Mouse (Mus musculus): ENCODE results near the gene Acoxl. TPM values are rescaled to one million over a fixed set of nuclear protein-coding genes. Genes with fewer than 3 reads are reported as not detected.

The Acoxl gene
- total RNA-seq (2021): not detected

DNA sequence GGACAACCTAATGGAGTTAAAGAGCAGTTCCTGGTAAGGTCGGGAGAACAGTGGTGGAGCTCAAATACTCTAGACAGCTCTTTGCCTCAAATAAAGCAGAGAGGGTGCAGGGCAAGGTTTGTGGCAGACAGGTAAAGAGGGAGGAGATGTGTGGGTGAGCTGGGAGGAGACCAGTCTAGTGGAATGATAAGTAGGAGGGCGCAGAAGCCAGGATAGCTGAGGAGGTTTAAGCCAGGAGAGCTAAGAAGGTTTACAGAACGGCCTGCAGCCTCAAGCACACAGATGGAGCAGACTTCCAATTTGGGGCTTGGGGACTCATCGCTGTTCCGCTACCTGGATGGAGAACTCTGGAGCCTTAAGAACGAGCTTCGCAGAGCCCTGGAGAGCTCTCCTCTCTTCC, at the start of gene Acoxl:
TSS of gene Acoxl (plus strand) at position 301 of the 400 bp plus-strand sequence.
- intact Hi-C loops (cut with DNase I): no loop called here
- DNase-seq (ENCODE audit: low spot score in 2 of 2): no peak

DNA sequence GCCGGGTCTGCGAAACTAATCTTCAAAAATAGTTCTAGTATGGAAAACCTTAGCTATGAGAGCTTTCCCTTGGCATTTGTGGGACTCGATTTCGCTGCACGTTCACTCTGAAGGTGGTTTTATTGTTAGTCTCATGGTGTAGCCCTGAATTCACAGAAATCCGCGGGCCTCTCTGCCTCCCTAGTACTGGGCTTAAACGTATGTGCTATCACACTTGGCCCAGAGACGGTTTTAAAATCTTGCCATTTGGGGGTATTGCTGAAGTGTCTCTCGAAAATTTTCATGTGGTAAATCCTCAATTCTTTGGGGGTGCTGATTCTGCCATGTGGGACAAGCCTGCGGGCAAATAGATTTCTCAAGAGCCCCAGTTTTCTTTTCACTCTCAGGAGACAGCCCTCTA, 49.5 kb upstream of the Acoxl start:
- intact Hi-C loops (cut with DNase I): no loop called here
- peak in 1 of 2 experiments; percentile 15 for DNase-seq (ENCODE audit: low spot score in 2 of 2)

- DNase-seq (ENCODE audit: low spot score in 2 of 2): no peak
- intact Hi-C loops (cut with DNase I): no loop called here
These were observed 48.9 kb upstream of the Acoxl start for GRCm38 (mm10) chr2:127789651-127790270.

DNA sequence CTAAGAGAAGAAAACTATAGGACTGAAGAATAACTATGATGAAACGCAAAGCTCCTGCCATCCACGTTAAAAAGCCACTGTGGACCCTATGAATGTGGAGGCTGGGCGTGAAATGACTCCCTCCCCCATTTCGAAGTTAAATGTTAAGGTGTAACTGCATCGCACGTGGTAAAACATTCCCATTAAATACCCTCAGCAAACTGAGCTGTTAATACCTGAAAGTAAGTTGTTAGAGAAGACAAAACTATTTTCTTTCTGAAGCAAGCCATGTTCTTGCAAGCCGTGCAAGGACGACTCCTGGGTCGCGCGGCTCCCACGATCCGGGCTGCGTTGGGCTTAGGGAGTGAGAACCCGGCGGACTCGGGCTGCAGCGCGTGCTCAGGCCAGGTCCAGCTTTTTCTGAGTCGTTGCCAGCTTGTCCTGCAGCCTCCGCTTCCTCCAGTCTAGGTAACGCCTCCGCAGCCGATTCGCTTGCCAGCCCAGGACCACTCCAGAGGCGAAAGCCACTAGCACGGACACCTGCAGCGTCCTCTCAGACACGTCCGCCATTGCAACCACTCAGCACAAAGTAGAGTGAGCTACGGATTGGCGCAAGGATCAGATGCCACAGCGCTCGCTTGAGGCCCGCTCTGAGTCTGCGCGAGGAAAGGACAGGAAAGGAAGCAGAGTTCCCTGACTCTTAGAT, 46.6 kb upstream of the Acoxl start, which contains the start of gene Mtln:
TSS of gene Mtln (minus strand) at position 570 of the 685 bp plus-strand sequence.
- intact Hi-C loops (cut with DNase I): no loop called here
- peak; percentile 93 to 96 for DNase-seq (ENCODE audit: low spot score in 2 of 2)

DNA sequence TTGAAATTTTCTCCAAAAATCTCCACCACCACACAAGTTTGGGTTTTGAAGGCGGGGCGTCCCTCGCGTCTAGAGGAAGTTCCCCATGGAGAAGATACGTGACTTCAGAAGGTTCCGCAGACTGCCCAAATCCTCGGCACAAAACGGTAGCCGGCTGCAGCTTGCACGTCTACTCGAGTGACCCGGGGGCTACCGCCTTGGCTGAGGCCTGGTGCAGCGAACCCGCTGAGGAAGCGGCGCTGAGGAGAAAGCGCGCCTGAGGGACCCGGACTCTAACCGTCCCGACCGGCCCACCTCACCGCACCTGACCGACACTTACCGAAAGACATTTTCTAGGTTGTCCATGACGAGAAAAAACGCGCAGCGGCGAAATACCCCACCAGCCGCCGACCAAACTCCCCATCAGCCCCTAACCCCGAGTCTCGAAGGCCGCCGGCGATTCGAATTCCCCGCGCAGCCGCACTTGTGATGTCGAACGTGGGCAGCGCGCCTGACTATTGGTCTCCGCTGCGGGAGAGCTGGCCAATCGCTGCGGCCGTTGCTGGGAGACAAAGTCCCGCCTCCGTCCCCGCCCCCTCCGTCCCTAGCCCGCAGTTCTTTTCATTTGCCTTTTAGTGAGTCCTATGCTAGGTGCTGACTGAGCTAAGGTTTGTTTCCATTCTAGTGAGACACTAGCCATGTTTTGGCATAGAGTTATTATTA, 7.1 kb upstream of the Acoxl start, which contains the start of gene Bub1:
TSS of gene Bub1 (minus strand) at position 465 of the 702 bp plus-strand sequence.
- peak; percentile 91 to 95 for DNase-seq (ENCODE audit: low spot score in 2 of 2)
- intact Hi-C loops (cut with DNase I): no loop called here

GRCm38 (mm10) chr2:127832103-127832832, 6.4 kb upstream of the Acoxl start:
- no peak for DNase-seq (ENCODE audit: low spot score in 2 of 2)

DNA sequence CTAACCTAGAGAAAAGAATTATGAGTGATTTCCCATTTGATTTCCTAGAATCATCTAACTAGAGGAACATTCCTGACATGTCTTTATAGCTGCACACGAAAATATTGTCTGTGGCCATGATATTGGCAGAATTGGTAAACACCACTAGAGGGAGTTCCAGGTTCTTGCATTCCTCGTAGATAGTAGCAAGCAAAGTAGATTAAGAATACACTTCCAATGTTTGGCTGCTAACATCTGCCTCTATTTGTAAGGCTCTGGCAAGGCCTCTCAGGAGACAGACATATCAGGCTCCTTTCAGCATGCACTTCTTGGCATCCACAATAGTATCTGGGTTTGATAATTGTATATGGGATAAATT, 5.9 kb upstream of the Acoxl start:
- intact Hi-C loops (cut with DNase I): no loop called here
- peak in 1 of 2 experiments; percentile 20 for DNase-seq (ENCODE audit: low spot score in 2 of 2)

More at GRCm38 (mm10) chr2:127832103-127832832, 6.4 kb upstream of the Acoxl start:
- intact Hi-C loops (cut with DNase I): no loop called here

DNA sequence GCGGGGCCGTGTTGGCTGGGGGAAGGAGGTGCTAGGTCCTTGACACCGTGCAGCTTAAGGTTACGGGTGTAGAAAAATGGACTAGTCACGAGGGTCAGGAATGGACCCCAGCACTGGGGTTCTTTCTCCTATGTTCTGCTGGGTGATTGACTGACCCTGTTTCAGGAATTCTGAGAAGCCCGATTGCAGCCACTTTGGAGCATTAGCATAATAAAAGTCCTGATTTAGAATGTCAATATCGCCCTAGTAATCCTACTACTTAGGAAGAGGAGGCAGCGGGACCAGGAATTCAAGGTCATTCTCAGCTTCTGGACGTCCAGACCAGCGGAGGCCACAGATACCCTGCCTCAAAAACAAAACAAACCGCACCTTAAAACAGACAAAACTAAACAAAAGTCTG, 749 bp downstream of the Acoxl start:
- DNase-seq (ENCODE audit: low spot score in 2 of 2): no peak
- intact Hi-C loops (cut with DNase I): no loop called here

- no peak for DNase-seq (ENCODE audit: low spot score in 2 of 2)
- intact Hi-C loops (cut with DNase I): loop anchor here (10.0 kb wide), 1 partner anchor 237 kb away; no protein-coding TSS in a partner anchor
These were observed 2.7 kb downstream of the Acoxl start for GRCm38 (mm10) chr2:127841402-127841801.

DNA sequence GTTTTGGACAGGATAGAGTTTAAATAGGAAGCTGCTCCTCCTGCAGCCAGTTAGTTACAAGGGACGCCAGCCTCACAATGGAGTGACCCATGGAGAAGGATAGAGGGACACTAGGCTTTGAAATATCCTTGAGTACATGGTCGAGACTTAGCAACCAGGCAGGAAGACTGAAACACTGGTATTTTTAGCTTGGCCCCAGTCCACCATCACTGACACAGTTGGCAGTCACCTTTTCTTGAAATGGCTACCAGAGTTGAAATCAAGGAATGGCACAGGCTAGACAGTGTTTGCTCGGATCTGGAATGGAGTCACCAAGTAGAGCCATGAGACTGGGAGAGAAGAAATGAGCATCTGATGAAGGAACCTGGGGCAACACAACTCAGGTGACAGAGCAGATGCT, 3.7 kb downstream of the Acoxl start:
- DNase-seq (ENCODE audit: low spot score in 2 of 2): no peak
- intact Hi-C loops (cut with DNase I): loop anchor here (10.0 kb wide), 1 partner anchor 238 kb away; no protein-coding TSS in a partner anchor

DNA sequence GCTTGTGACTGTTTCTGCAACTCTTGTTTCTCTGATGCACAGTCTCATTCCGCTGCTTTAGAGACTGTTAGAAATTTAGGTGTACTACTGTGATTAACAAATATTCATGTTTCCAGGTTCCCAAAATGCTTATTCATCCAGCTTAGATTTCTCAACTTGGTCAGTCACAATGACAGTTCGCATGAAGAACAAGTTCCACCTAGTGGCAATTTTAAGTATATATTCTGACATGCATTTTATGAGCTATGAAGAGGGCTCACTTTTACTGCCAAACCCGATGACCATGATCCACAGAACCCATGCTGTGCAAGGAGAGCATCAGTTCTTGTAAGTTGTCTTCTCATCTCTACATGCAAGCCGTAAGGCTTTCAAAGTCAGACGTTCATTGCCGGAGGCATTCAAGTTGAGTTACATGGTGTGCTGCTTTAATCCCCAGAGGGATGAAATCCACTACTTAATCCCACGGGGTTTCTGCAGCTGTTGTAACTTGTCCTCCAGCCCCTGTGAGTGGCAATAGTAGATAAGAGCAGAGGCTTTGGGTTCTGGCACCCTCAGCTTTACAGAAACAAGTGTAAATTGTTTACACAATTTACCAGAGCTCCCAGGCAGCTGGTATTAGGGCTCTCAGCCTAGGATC, 6.8 kb downstream of the Acoxl start:
- DNase-seq (ENCODE audit: low spot score in 2 of 2): no peak
- intact Hi-C loops (cut with DNase I): loop anchor here (10.0 kb wide), 1 partner anchor 241 kb away; no protein-coding TSS in a partner anchor

DNA sequence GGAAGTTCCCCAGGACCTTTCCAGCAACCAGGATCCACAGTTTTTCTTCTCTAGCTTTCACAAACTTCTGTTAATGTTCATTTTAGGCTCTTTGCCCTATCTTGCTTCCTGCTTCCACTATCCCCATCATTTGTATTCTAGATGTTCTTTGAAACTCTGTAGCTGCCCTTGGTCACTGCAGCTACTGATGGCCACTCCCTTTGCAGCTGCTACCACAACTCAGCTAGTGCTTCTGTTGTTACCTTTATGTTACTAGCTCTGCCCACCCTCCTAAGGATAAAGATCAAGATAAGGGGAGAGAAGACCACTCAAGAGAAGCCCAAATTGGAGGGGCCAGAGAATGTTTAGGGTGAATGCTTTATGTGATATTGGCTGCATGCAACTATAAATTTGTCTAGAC, 7.3 kb downstream of the Acoxl start:
- no peak for DNase-seq (ENCODE audit: low spot score in 2 of 2)
- intact Hi-C loops (cut with DNase I): loop anchor here (10.0 kb wide), 1 partner anchor 241 kb away; no protein-coding TSS in a partner anchor

GRCm38 (mm10) chr2:127846571-127846970, 7.9 kb downstream of the Acoxl start:
- intact Hi-C loops (cut with DNase I): loop anchor here (10.0 kb wide), 1 partner anchor 242 kb away; no protein-coding TSS in a partner anchor
- DNase-seq (ENCODE audit: low spot score in 2 of 2): no peak

DNA sequence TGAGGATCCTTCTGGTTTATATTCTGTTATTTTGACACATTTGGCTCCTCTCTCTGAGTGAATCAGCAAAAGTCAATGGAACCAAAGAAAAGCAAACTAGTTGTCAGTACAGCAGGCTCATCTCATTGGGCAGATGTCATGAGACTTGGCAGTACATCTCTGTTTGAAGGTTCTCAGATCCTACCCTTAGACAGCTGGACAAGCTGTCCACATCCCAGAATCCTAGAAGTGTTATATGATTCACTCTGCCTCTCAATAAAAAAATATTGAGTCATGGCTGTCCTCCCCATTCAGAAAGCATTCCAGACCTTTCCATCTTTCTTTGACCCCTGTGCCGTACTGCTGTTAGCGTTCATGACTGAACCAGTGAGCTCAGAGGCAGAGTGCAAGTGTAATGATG, 11.7 kb downstream of the Acoxl start:
- intact Hi-C loops (cut with DNase I): no loop called here
- DNase-seq (ENCODE audit: low spot score in 2 of 2): no peak

- intact Hi-C loops (cut with DNase I): no loop called here
- peak; percentile 18 to 40 for DNase-seq (ENCODE audit: low spot score in 2 of 2)
These were observed 15.8 kb downstream of the Acoxl start for GRCm38 (mm10) chr2:127854332-127854991.

GRCm38 (mm10) chr2:127864381-127864780, 25.7 kb downstream of the Acoxl start:
- DNase-seq (ENCODE audit: low spot score in 2 of 2): no peak
- intact Hi-C loops (cut with DNase I): no loop called here

DNA sequence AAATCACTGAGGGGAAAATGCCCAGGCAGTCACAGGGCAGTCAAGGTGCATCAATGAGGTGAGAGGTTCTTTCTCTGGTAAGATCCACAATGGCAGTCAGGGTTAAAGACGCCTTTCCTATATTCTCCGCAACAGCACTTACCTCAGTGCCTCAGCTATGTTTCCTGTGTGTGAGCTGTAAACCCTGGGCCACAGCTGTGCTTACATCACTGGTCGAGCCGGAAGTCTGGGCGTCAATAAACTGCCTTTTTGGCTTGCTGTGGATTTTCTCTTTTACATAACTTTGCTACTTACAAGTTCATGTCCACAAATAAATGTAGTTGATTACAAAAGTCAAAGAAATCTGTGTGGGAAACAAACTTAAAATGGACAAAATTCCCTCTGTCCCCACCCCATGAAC, 42.4 kb downstream of the Acoxl start:
- intact Hi-C loops (cut with DNase I): no loop called here
- no peak for DNase-seq (ENCODE audit: low spot score in 2 of 2)

DNA sequence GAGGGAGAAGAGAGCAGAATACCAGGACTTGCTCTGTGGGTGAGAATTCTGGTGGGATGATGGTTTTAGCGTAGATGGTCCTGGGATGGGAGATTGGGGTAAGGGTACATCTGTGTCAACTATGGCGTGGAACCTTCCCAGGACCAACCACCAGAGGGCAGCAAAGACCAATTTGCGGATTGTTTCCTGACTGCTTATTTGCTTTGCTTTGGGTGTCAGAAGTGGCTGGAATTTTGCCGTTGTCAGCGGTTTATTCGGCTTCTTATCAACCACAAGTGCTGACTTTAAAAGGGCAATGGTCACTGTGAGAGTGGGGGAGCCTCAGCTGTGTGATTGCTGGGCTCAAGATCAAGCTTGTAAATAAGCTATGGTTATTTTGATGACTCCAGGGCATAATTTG, 50.8 kb downstream of the Acoxl start:
- intact Hi-C loops (cut with DNase I): loop anchor here (1.0 kb wide), 2 partner anchors 507 to 684 kb away; no protein-coding TSS in a partner anchor
- peak; percentile 83 to 89 for DNase-seq (ENCODE audit: low spot score in 2 of 2)

- intact Hi-C loops (cut with DNase I): loop anchor here (1.0 to 2.0 kb wide), 3 partner anchors 233 to 683 kb away; no protein-coding TSS in a partner anchor
- no peak for DNase-seq (ENCODE audit: low spot score in 2 of 2)
These were observed 51.3 kb downstream of the Acoxl start for GRCm38 (mm10) chr2:127889979-127890378.

Measured in left cerebral cortex, postnatal 25 days (tissue).